Mouse (Mus musculus) liver, embryonic 13.5 days (tissue): Measurements from ENCODE around the gene Gm17606. TPM values are rescaled to one million over a fixed set of nuclear protein-coding genes. Genes with fewer than 3 reads are reported as not detected.

Source experiments
- ATAC-seq: fragments of 200-750 bp; cut with Nextera tagmentation; 2 replicates; pipeline ENCODE4 v1.8.0; 2017; ENCODE audit warnings: low read depth, mild to moderate bottlenecking, moderate number of reproducible peaks, moderate library complexity
- DNase-seq: peaks from one replicate; pipeline ENCODE4 v3.0.0; 2022
- H3K27ac ChIP-seq: fragments of 300-500 bp; sonication (generic); 2 replicates; pipeline ENCODE4 v1.5.1; 2015; ENCODE audit warnings: moderate library complexity, mild to moderate bottlenecking, inconsistent platforms
- H3K27me3 ChIP-seq: fragments of 300-500 bp; sonication (generic); 2 replicates; pipeline ENCODE4 v1.6.1; 2015; ENCODE audit warnings: mild to moderate bottlenecking, inconsistent platforms
- H3K36me3 ChIP-seq: fragments of 300-500 bp; sonication (generic); 2 replicates; pipeline ENCODE4 v1.6.1; 2015; ENCODE audit warnings: mild to moderate bottlenecking, inconsistent platforms
- H3K4me1 ChIP-seq: fragments of 300-500 bp; sonication (generic); replicated peaks from 2 replicates; pipeline ENCODE4 v1.6.1; 2015; ENCODE audit warnings: inconsistent platforms
- H3K4me2 ChIP-seq: fragments of 300-500 bp; sonication (generic); 2 replicates; pipeline ENCODE4 v1.6.1; 2015; ENCODE audit warnings: inconsistent platforms, mild to moderate bottlenecking, moderate library complexity
- H3K4me3 ChIP-seq: fragments of 300-500 bp; sonication (generic); replicated peaks from 2 replicates; pipeline ENCODE4 v1.5.1; 2015; ENCODE audit warnings: mild to moderate bottlenecking, inconsistent platforms
- H3K9ac ChIP-seq: fragments of 300-500 bp; sonication (generic); 2 replicates; pipeline ENCODE4 v1.6.1; 2015; ENCODE audit warnings: mild to moderate bottlenecking, inconsistent platforms
- H3K9me3 ChIP-seq: fragments of 300-500 bp; sonication (generic); replicated peaks from 2 replicates; pipeline ENCODE4 v1.6.1; 2016; ENCODE audit warnings: inconsistent platforms
- WGBS: fragments of 180-500 bp; shearing (Covaris S2); methylation state at CpG from one replicate; pipeline ENCODE4 v1.1.7; 2015; ENCODE audit not compliant: insufficient replicate concordance; 5-methylcytosine and 5-hydroxymethylcytosine counted together
- polyA plus RNA-seq: library from polyadenylated mRNA; unstranded; fragments of >200 nt; fragmentation: Nextera tagmentation; extraction: Ambion mirVana; gene quantifications from 2 replicates; pipeline ENCODE4 v1.2.1, GENCODE M21; 2015

The Gm17606 gene
- polyA plus RNA-seq, 1 experiment from 2014 or later = not detected

GRCm38 (mm10) chr14:54643011-54643410 lies 2.3 kb downstream of the Gm17606 start:
- Histone ChIP-seq H3K27me3 (peaks cover 20% of the 10 kb centered on the region), H3K4me2 (no peak overlapping the region), H3K9ac (no peak overlapping the region), H3K27ac (no peak overlapping the region), H3K9me3 (no peaks in the 10 kb centered on the region), H3K4me3 (no peak overlapping the region), H3K4me1 (peaks cover 12% of the 10 kb centered on the region), H3K36me3 (peaks cover 60% of the 10 kb centered on the region)
- 70% methylated on average over 2 of the region's 2 CpGs for WGBS
- DNase-seq (no peak), ATAC-seq (no peak)

GRCm38 (mm10) chr14:54644294-54644693 lies 3.5 kb downstream of the Gm17606 start:
- no peak overlapping the region for H3K4me2 ChIP-seq
- no peaks in the 10 kb centered on the region for H3K9me3 ChIP-seq
- H3K4me3 ChIP-seq = no peak overlapping the region
- peaks cover 18% of the 10 kb centered on the region for H3K4me1 ChIP-seq
- DNase-seq = no peak
- no peak overlapping the region for H3K27ac ChIP-seq
- 92% methylated on average over 9 of the region's 9 CpGs for WGBS
- peaks cover 16% of the 10 kb centered on the region for H3K27me3 ChIP-seq
- peaks cover 72% of the 10 kb centered on the region for H3K36me3 ChIP-seq
- ATAC-seq = no peak
- H3K9ac ChIP-seq = no peak overlapping the region

- Histone ChIP-seq H3K36me3 (peaks cover 92% of the 10 kb centered on the region), H3K27me3 (no peaks in the 10 kb centered on the region), H3K9ac (no peak overlapping the region), H3K4me3 (no peak overlapping the region), H3K4me1 (peaks cover 29% of the 10 kb centered on the region), H3K4me2 (no peak overlapping the region), H3K9me3 (no peaks in the 10 kb centered on the region), H3K27ac (no peak overlapping the region)
- WGBS = 92% methylated on average over 17 of the region's 17 CpGs
- no peak for DNase-seq
- no peak for ATAC-seq
Measured at GRCm38 (mm10) chr14:54646455-54646854, 5.7 kb downstream of the Gm17606 start.

GRCm38 (mm10) chr14:54646898-54647636 lies 6.3 kb downstream of the Gm17606 start:
- Histone ChIP-seq H3K27me3 (no peaks in the 10 kb centered on the region), H3K4me3 (no peak overlapping the region), H3K9ac (no peak overlapping the region), H3K4me2 (no peak overlapping the region), H3K9me3 (no peaks in the 10 kb centered on the region), H3K27ac (no peak overlapping the region), H3K36me3 (peaks cover 96% of the 10 kb centered on the region), H3K4me1 (peaks cover 33% of the 10 kb centered on the region)
- no peak for ATAC-seq
- no peak for DNase-seq
- 89% methylated on average over 8 of the region's 8 CpGs for WGBS

GRCm38 (mm10) chr14:54647900-54648299 lies 7.1 kb downstream of the Gm17606 start:
- Histone ChIP-seq H3K36me3 (peaks cover 87% of the 10 kb centered on the region), H3K9me3 (no peaks in the 10 kb centered on the region), H3K4me1 (peaks cover 41% of the 10 kb centered on the region), H3K27ac (no peak overlapping the region), H3K9ac (no peak overlapping the region), H3K27me3 (no peaks in the 10 kb centered on the region), H3K4me2 (no peak overlapping the region), H3K4me3 (no peak overlapping the region)
- DNase-seq = no peak
- 36% methylated on average over 4 of the region's 4 CpGs for WGBS
- no peak for ATAC-seq

GRCm38 (mm10) chr14:54650621-54651454 lies 10.1 kb downstream of the Gm17606 start:
- Histone ChIP-seq H3K9ac (no peak overlapping the region), H3K4me1 (peaks cover 57% of the 10 kb centered on the region), H3K27me3 (no peaks in the 10 kb centered on the region), H3K36me3 (peaks cover 72% of the 10 kb centered on the region), H3K4me2 (no peak overlapping the region), H3K4me3 (no peak overlapping the region), H3K27ac (peak overlapping the region; percentile 53), H3K9me3 (no peaks in the 10 kb centered on the region)
- peak; percentile 76 for DNase-seq
- WGBS = 57% methylated on average over 23 of the region's 23 CpGs
- peak; percentile 43 for ATAC-seq

GRCm38 (mm10) chr14:54651556-54651955 lies 10.8 kb downstream of the Gm17606 start:
- Histone ChIP-seq H3K4me1 (peaks cover 57% of the 10 kb centered on the region), H3K4me3 (no peak overlapping the region), H3K36me3 (peaks cover 72% of the 10 kb centered on the region), H3K27ac (peak overlapping the region; percentile 53), H3K4me2 (peak overlapping the region; percentile 80), H3K27me3 (no peaks in the 10 kb centered on the region), H3K9ac (no peak overlapping the region), H3K9me3 (no peaks in the 10 kb centered on the region)
- WGBS = 78% methylated on average over 4 of the region's 4 CpGs
- ATAC-seq = no peak
- no peak for DNase-seq

GRCm38 (mm10) chr14:54652787-54653186 lies 12.0 kb downstream of the Gm17606 start:
- Histone ChIP-seq H3K36me3 (peaks cover 71% of the 10 kb centered on the region), H3K4me3 (peak overlapping the region; percentile 67), H3K9ac (peak overlapping the region; percentile 77), H3K27me3 (no peaks in the 10 kb centered on the region), H3K9me3 (no peaks in the 10 kb centered on the region), H3K4me2 (peak overlapping the region; percentile 80), H3K27ac (peak overlapping the region; percentile 86), H3K4me1 (peaks cover 57% of the 10 kb centered on the region)
- no peak for ATAC-seq
- DNase-seq = no peak
- under 1% methylated on average over 7 of the region's 7 CpGs for WGBS

GRCm38 (mm10) chr14:54653496-54653895 lies 12.7 kb downstream of the Gm17606 start:
- no peaks in the 10 kb centered on the region for H3K9me3 ChIP-seq
- H3K36me3 ChIP-seq = peaks cover 71% of the 10 kb centered on the region
- DNase-seq = peak; percentile 85
- peak; percentile 92 for ATAC-seq
- H3K27me3 ChIP-seq = no peaks in the 10 kb centered on the region
- WGBS = 2% methylated on average over 12 of the region's 12 CpGs
- H3K9ac ChIP-seq = peak overlapping the region; percentile 77
- peak overlapping the region; percentile 67 for H3K4me3 ChIP-seq
- H3K4me1 ChIP-seq = peaks cover 50% of the 10 kb centered on the region
- peak overlapping the region; percentile 86 for H3K27ac ChIP-seq
- H3K4me2 ChIP-seq = peak overlapping the region; percentile 80

GRCm38 (mm10) chr14:54660009-54660408 lies 19.3 kb downstream of the Gm17606 start:
- Histone ChIP-seq H3K4me1 (no peaks in the 10 kb centered on the region), H3K27me3 (no peaks in the 10 kb centered on the region), H3K9ac (no peak overlapping the region), H3K9me3 (no peaks in the 10 kb centered on the region), H3K27ac (no peak overlapping the region), H3K4me3 (no peak overlapping the region), H3K4me2 (no peak overlapping the region), H3K36me3 (peaks cover 99% of the 10 kb centered on the region)
- no peak for ATAC-seq
- no peak for DNase-seq
- WGBS = 82% methylated on average over 2 of the region's 2 CpGs

- Histone ChIP-seq H3K36me3 (peaks cover 97% of the 10 kb centered on the region), H3K27me3 (no peaks in the 10 kb centered on the region), H3K4me2 (no peak overlapping the region), H3K9me3 (no peaks in the 10 kb centered on the region), H3K9ac (no peak overlapping the region), H3K4me3 (no peak overlapping the region), H3K4me1 (no peaks in the 10 kb centered on the region), H3K27ac (no peak overlapping the region)
- no peak for DNase-seq
- WGBS = 84% methylated on average over 10 of the region's 10 CpGs
- no peak for ATAC-seq
Measured at GRCm38 (mm10) chr14:54664477-54665222, 23.9 kb downstream of the Gm17606 start.
